Mouse (Mus musculus) forebrain, embryonic 14.5 days (tissue): ENCODE data around the gene Slc9a9. TPM values are rescaled to one million over a fixed set of nuclear protein-coding genes. Genes with fewer than 3 reads are reported as not detected.

Experiments
- ATAC-seq: fragments of 200-750 bp; cut with Nextera tagmentation; 2 replicates; pipeline ENCODE4 v1.8.0; 2017; ENCODE audit warnings: mild to moderate bottlenecking, moderate library complexity
- DNase-seq: peaks from one replicate; pipeline ENCODE4 v3.0.0-alpha.2; 2015; ENCODE audit warnings: low spot score
- H3K27ac ChIP-seq: fragments of 300-500 bp; sonication (generic); 2 replicates; pipeline ENCODE4 v1.5.1; 2014; ENCODE audit warnings: low read depth, mild to moderate bottlenecking, control low read depth, low read length, moderate library complexity
- H3K27me3 ChIP-seq: fragments of 300-500 bp; sonication (generic); replicated peaks from 2 replicates; pipeline ENCODE4 v1.6.1; 2014; ENCODE audit warnings: low read length, control low read depth, mixed read lengths; ENCODE audit not compliant: control insufficient read depth, insufficient read depth
- H3K36me3 ChIP-seq: fragments of 300-500 bp; sonication (generic); 2 replicates; pipeline ENCODE4 v1.6.1; 2014; ENCODE audit warnings: low read length, control low read depth; ENCODE audit not compliant: control insufficient read depth, insufficient read depth
- H3K4me1 ChIP-seq: fragments of 300-500 bp; sonication (generic); 2 replicates; pipeline ENCODE4 v1.6.1; 2014; ENCODE audit warnings: antibody characterized with exemption, low read length, control low read depth; ENCODE audit not compliant: control insufficient read depth, insufficient read depth
- H3K4me2 ChIP-seq: fragments of 300-500 bp; sonication (generic); 2 replicates; pipeline ENCODE4 v1.6.1; 2014; ENCODE audit warnings: mild to moderate bottlenecking, control low read depth, low read length
- H3K4me3 ChIP-seq: fragments of 300-500 bp; sonication (generic); 2 replicates; pipeline ENCODE4 v1.5.1; 2014; ENCODE audit warnings: low read depth, low read length, control low read depth
- H3K9ac ChIP-seq: fragments of 300-500 bp; sonication (generic); 2 replicates; pipeline ENCODE4 v1.6.1; 2014; ENCODE audit warnings: mild to moderate bottlenecking, low read length, control low read depth, moderate library complexity
- H3K9me3 ChIP-seq: fragments of 300-500 bp; sonication (generic); replicated peaks from 2 replicates; pipeline ENCODE4 v1.6.1; 2016; ENCODE audit warnings: low read length, control low read depth, mixed read lengths; ENCODE audit not compliant: control insufficient read depth
- WGBS: fragments of 180-500 bp; shearing (Covaris S2); extraction: QIAGEN DNeasy Blood & Tissue Kit; methylation state at CpG from one replicate; pipeline ENCODE4 v1.1.7; 2014; 5-methylcytosine and 5-hydroxymethylcytosine counted together
- polyA plus RNA-seq: library from polyadenylated mRNA; unstranded; fragments of >200 nt; fragmentation: Nextera tagmentation; extraction: Ambion mirVana; gene quantifications from 2 replicates; pipeline ENCODE4 v1.2.1, GENCODE M21; 2014

The Slc9a9 gene
- polyA plus RNA-seq, 1 experiment from 2014 or later = 3.7 TPM

- Histone ChIP-seq H3K4me2 (no peak overlapping the region), H3K27me3 (no peaks in the 10 kb centered on the region), H3K36me3 (no peaks in the 10 kb centered on the region), H3K4me3 (no peak overlapping the region), H3K27ac (no peak overlapping the region), H3K9me3 (no peaks in the 10 kb centered on the region), H3K9ac (no peak overlapping the region), H3K4me1 (no peaks in the 10 kb centered on the region)
- DNase-seq = no peak
- WGBS = 83% methylated on average over 1 of the region's 1 CpGs
- no peak for ATAC-seq
Observed at GRCm38 (mm10) chr9:94976191-94976590, 306.5 kb downstream of the Slc9a9 start.

GRCm38 (mm10) chr9:94993575-94993974 lies 323.9 kb downstream of the Slc9a9 start:
- Histone ChIP-seq H3K9me3 (no peaks in the 10 kb centered on the region), H3K4me2 (no peak overlapping the region), H3K27me3 (no peaks in the 10 kb centered on the region), H3K9ac (no peak overlapping the region), H3K27ac (no peak overlapping the region), H3K4me1 (no peaks in the 10 kb centered on the region), H3K36me3 (no peaks in the 10 kb centered on the region), H3K4me3 (no peak overlapping the region)
- 96% methylated on average over 4 of the region's 4 CpGs for WGBS
- no peak for ATAC-seq
- DNase-seq = no peak

GRCm38 (mm10) chr9:95020136-95020706 lies 350.5 kb downstream of the Slc9a9 start:
- Histone ChIP-seq H3K36me3 (no peaks in the 10 kb centered on the region), H3K4me1 (no peaks in the 10 kb centered on the region), H3K27me3 (no peaks in the 10 kb centered on the region), H3K27ac (no peak overlapping the region), H3K9me3 (no peaks in the 10 kb centered on the region), H3K4me2 (no peak overlapping the region), H3K4me3 (no peak overlapping the region), H3K9ac (no peak overlapping the region)
- ATAC-seq = no peak
- no peak for DNase-seq
- WGBS = 94% methylated on average over 12 of the region's 12 CpGs

GRCm38 (mm10) chr9:95034140-95034970 lies 364.6 kb downstream of the Slc9a9 start:
- no peak overlapping the region for H3K4me3 ChIP-seq
- H3K27ac ChIP-seq = no peak overlapping the region
- no peaks in the 10 kb centered on the region for H3K4me1 ChIP-seq
- ATAC-seq (0 out of 2 replicates have a peak, but pooled peaks have one; percentile 12), DNase-seq (peak; percentile 28)
- no peaks in the 10 kb centered on the region for H3K27me3 ChIP-seq
- H3K36me3 ChIP-seq = no peaks in the 10 kb centered on the region
- no peak overlapping the region for H3K9ac ChIP-seq
- no peaks in the 10 kb centered on the region for H3K9me3 ChIP-seq
- WGBS = 35% methylated on average over 3 of the region's 3 CpGs
- H3K4me2 ChIP-seq = no peak overlapping the region

- Histone ChIP-seq H3K27me3 (no peaks in the 10 kb centered on the region), H3K9ac (no peak overlapping the region), H3K27ac (no peak overlapping the region), H3K4me2 (no peak overlapping the region), H3K9me3 (no peaks in the 10 kb centered on the region), H3K36me3 (no peaks in the 10 kb centered on the region), H3K4me3 (no peak overlapping the region), H3K4me1 (no peaks in the 10 kb centered on the region)
- DNase-seq (no peak), ATAC-seq (no peak)
Observed at GRCm38 (mm10) chr9:95036209-95036608, 366.5 kb downstream of the Slc9a9 start.

GRCm38 (mm10) chr9:95042420-95042819 lies 372.7 kb downstream of the Slc9a9 start:
- Histone ChIP-seq H3K36me3 (no peaks in the 10 kb centered on the region), H3K27ac (no peak overlapping the region), H3K4me2 (no peak overlapping the region), H3K4me3 (no peak overlapping the region), H3K9ac (no peak overlapping the region), H3K9me3 (no peaks in the 10 kb centered on the region), H3K27me3 (no peaks in the 10 kb centered on the region), H3K4me1 (no peaks in the 10 kb centered on the region)
- DNase-seq = no peak
- 60% methylated on average over 1 of the region's 1 CpGs for WGBS
- ATAC-seq = no peak

GRCm38 (mm10) chr9:95052160-95052559 lies 382.5 kb downstream of the Slc9a9 start:
- Histone ChIP-seq H3K9ac (no peak overlapping the region), H3K4me3 (no peak overlapping the region), H3K4me2 (no peak overlapping the region), H3K27me3 (no peaks in the 10 kb centered on the region), H3K9me3 (no peaks in the 10 kb centered on the region), H3K4me1 (no peaks in the 10 kb centered on the region), H3K27ac (no peak overlapping the region), H3K36me3 (no peaks in the 10 kb centered on the region)
- 92% methylated on average over 9 of the region's 9 CpGs for WGBS
- ATAC-seq = no peak
- DNase-seq = no peak

- Histone ChIP-seq H3K27ac (no peak overlapping the region), H3K4me1 (no peaks in the 10 kb centered on the region), H3K4me3 (no peak overlapping the region), H3K9ac (no peak overlapping the region), H3K36me3 (no peaks in the 10 kb centered on the region), H3K4me2 (no peak overlapping the region), H3K9me3 (no peaks in the 10 kb centered on the region), H3K27me3 (no peaks in the 10 kb centered on the region)
- DNase-seq (no peak), ATAC-seq (no peak)
- WGBS = 75% methylated on average over 5 of the region's 5 CpGs
Observed at GRCm38 (mm10) chr9:95053183-95053582, 383.5 kb downstream of the Slc9a9 start.

- ATAC-seq (no peak), DNase-seq (peak; percentile 27)
- Histone ChIP-seq H3K4me1 (no peaks in the 10 kb centered on the region), H3K27ac (no peak overlapping the region), H3K9ac (no peak overlapping the region), H3K9me3 (no peaks in the 10 kb centered on the region), H3K36me3 (no peaks in the 10 kb centered on the region), H3K4me2 (no peak overlapping the region), H3K27me3 (no peaks in the 10 kb centered on the region), H3K4me3 (no peak overlapping the region)
- 82% methylated on average over 4 of the region's 4 CpGs for WGBS
Observed at GRCm38 (mm10) chr9:95055843-95056242, 386.1 kb downstream of the Slc9a9 start.
